Mouse (Mus musculus): Measurements from ENCODE around the gene Capza2. TPM values are rescaled to one million over a fixed set of nuclear protein-coding genes. Genes with fewer than 3 reads are reported as not detected.

Capza2 gene
- polyA plus RNA-seq (2015; fragmentation: Nextera tagmentation; extraction: Ambion mirVana): 246 and 256 TPM in 2 replicates

DNA sequence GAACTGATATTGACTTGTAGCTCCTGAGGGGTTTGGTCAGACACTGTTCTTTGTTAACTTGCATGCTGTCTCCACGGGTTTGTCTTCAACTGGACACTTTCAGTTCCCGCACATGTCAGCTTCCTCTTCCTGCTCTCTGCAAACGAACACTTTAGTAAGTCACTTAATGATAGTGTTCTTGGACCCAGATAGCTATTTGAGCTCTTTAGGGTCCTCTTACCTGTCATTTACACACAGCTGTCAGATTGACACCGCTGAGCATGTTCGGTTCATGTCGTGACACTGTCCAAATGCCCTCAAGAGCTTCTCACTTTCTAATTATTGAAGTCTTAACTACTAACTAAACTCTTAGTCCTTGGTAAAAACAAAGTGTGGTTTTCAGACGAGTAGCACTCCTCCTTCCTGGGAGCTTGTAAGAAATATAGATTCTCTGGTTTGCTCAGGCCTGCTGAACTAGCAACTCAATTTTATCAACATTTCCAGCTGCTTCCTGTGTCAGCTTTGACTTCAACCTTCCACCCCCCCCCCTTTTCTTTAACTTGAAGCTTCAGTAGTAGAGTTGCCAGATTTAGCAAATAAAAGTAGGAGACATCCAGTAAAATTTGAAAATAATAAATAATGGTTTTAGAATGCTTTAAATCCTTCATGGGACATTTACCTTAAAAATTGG lies at the start of gene Capza2:
Gene Capza2, plus strand, starts transcription at position 620 of the 670 bp plus-strand sequence.
- Histone ChIP-seq H3K36me3 (no peaks in the 10 kb centered on the region), H3K9ac (peak within 1 kb of the TSS; percentile 92), H3K27me3 (no peaks in the 10 kb centered on the region), H3K9me3 (no peaks in the 10 kb centered on the region), H3K4me1 (replicated peaks) (peaks cover 16% of the 10 kb centered on the region), H3K27ac (peak within 1 kb of the TSS; percentile 97), H3K4me3 (peak within 1 kb of the TSS; percentile 84), H3K4me2 (peak within 1 kb of the TSS; percentile 72)
- no peak for ATAC-seq (ENCODE audit: low FRiP score)
- WGBS: 82% methylated on average over 7 of the region's 7 CpGs

DNA sequence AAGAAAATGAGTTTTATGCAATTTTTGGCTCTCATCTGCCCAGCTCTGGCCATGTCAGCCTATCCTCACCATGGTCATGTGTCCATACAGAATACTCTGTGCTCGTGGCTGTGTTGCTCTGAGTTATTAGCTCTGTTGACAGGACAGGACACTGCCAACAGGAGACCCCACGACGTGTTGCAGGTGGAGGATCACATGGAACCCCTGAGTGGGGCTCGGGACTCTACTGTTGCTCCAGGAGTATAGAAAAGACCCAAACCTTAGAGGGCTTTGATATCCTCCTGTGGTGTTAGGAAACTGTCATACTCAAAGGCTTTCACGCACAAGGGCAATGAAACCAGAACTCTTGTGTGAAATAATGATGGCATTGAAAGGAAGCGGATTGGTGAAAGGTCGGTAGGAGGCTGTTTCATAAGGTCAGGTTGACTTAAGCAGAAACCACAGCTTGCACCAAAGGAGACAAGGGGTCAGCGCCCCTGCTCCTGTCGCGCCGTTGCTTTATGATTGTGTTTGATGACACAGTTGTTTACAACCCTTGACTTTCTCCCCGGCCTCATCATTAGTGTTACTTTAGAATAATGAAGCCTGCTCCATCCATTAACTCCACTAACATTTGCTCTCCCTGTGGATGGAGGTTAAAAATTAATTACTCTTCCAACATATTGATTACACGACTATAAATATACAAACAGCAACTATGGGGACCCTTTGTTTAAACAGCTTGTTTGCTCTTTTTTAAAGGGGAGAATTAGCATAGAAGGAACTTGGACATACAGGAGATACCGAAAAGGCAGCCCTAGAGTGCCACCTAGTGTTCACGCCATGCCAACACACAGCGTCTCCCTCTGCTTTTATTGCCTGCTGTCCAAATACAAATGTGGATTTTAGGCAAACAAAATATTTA lies 46.7 kb upstream of the Capza2 start:
- Histone ChIP-seq H3K27ac (no peak overlapping the region), H3K4me2 (peak overlapping the region; percentile 43), H3K4me1 (replicated peaks) (peaks cover 3% of the 10 kb centered on the region; the same call in 1 of the 2 replicates), H3K9ac (0 out of 2 replicates have a peak overlapping the region, but pooled peaks have one; percentile 35), H3K9me3 (peaks cover 7% of the 10 kb centered on the region; the same call in 1 of the 2 replicates), H3K27me3 (no peaks in the 10 kb centered on the region), H3K4me3 (no peak overlapping the region), H3K36me3 (no peaks in the 10 kb centered on the region)
- ATAC-seq (ENCODE audit: low FRiP score): peak; percentile 87
- 29% methylated on average over 16 of the region's 16 CpGs for WGBS

DNA sequence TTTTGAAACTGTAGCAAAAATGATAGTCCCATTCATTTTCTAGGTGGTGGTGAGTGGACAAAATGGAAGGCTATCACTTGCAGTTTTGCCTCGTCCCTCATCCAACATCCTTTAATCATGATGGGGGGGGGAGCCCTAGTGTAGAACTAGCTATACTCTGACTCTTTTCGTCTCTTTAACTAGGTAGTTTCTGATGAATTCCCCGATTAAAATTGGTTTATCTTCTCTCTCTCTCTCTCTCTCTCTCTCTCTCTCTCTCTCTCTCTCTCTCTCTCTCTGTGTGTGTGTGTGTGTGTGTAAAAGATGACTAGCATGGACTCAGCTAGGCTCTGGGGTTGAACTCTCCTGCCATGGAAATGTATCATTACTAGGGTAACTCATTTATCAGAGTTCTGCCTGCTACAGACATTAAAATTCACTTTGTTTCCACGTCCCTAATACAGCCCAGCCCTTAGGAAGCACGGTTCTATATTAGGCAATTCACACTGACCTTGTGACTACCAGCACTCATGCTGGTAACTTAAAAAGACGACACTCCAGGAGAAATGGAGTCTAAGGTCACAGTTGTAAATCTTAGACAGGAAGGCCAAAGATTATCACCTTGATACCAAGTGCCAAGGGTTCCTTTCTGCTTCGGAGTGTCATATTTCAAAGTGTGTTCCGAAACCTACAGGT lies 45.9 kb upstream of the Capza2 start:
- Histone ChIP-seq H3K27ac (no peak overlapping the region), H3K4me3 (no peak overlapping the region), H3K36me3 (no peaks in the 10 kb centered on the region), H3K4me1 (replicated peaks) (peaks cover 3% of the 10 kb centered on the region; the same call in 1 of the 2 replicates), H3K4me2 (no peak overlapping the region), H3K9ac (no peak overlapping the region), H3K9me3 (peaks cover 7% of the 10 kb centered on the region; the same call in 1 of the 2 replicates), H3K27me3 (no peaks in the 10 kb centered on the region)
- ATAC-seq (ENCODE audit: low FRiP score): no peak
- 55% methylated on average over 8 of the region's 8 CpGs for WGBS

DNA sequence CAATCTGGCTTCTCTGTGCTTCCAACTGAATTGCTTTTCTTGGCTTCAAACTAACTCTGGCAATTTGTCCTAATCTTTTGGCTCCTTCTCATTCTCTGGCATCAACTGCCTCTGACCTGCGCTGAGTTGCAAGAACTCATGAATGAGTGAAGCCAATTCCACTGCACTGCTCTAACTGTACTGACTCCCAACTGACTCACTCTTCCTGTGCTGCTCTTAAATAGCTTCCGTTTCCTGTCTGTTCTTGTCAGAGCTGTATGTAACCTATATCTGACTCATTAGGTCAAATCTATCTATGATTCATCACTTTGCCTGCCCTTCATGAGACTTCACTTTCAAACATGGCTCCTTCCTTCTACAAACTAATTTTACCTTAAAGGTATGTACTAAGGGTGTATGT lies 42.1 kb upstream of the Capza2 start:
- Histone ChIP-seq H3K9me3 (peaks cover 7% of the 10 kb centered on the region; the same call in 1 of the 2 replicates), H3K27ac (no peak overlapping the region), H3K36me3 (no peaks in the 10 kb centered on the region), H3K4me2 (no peak overlapping the region), H3K9ac (no peak overlapping the region), H3K27me3 (no peaks in the 10 kb centered on the region), H3K4me3 (no peak overlapping the region), H3K4me1 (replicated peaks) (peaks cover 3% of the 10 kb centered on the region; the same call in 1 of the 2 replicates)
- 94% methylated on average over 2 of the region's 2 CpGs for WGBS
- ATAC-seq (ENCODE audit: low FRiP score): no peak

DNA sequence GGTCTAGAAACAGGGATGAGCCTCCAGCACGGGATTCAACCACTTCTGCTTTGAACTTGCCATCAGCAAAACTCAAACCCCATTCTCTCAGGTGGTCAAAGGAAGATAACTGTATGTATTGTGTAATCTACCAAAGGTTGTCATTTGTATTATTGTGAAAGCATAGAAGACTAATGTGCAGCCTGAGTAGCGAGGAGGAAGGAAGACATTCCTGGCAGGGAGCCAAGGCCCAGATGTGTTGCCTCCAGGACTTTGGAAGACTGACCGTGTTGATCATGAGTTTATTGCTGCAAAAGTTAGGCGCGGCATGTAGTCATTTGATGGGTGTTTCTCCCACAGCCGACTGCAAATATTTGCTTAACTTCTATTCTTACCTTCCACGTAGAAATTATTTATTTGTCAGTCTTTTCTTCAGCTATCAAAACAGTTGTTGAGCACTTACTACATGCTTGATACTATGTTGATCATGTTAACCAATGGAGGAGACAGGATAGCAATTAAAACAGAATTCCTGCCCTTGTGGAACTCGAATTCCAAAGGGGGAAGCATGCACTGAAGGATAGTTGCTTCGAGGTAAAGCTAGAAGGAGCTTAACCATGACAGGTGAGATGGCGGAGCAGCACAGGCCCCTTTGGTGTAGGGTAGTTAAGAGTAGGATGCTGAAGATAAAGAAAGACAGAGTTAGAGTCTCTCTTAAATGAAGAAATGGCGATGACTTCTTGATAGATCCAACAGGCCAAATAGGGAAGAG lies 40.1 kb upstream of the Capza2 start:
- Histone ChIP-seq H3K9me3 (peaks cover 7% of the 10 kb centered on the region; the same call in 1 of the 2 replicates), H3K27ac (no peak overlapping the region), H3K4me3 (no peak overlapping the region), H3K27me3 (no peaks in the 10 kb centered on the region), H3K36me3 (no peaks in the 10 kb centered on the region), H3K4me1 (replicated peaks) (no peaks in the 10 kb centered on the region), H3K4me2 (no peak overlapping the region), H3K9ac (no peak overlapping the region)
- 88% methylated on average over 11 of the region's 11 CpGs for WGBS
- no peak for ATAC-seq (ENCODE audit: low FRiP score)

DNA sequence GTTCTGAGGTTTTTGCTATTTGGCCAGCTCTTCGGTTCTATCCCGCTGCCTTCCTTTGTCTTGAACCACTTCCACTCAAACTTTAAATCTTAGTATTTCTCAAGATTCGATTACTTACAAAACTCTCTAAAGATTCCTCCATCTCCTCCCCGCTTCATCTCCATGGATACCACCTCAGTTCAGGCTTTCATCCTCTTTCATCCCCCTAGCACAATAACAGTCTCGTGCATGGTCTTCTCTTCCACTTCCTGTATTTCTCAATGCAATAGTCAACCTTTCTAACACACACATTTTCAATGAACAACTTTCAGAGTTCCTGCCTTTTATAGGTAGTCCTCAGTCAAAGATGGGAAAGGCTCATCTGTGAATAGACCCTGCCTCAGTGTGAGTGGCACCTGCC lies 36.7 kb upstream of the Capza2 start:
- no peak for ATAC-seq (ENCODE audit: low FRiP score)

DNA sequence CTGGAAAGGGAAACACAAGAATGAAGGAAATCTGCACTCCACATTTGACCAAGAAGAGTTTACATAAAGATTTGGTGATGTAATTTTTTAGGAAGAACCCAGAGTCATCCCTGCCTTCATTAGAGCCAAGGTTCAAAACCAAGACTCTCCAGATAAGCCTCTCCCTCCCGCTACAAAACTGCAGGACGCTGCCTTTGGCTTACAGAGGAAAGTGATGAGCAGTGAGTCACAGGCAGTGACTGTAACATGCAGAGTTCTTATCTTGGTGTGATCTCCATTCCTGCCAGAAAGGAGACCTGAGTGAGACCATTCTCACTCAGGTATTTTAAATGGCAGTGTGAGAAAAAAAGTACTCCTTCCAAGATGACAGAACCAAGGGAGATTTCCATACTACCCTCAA lies 34.5 kb upstream of the Capza2 start:
- H3K4me1 ChIP-seq (replicated peaks): no peaks in the 10 kb centered on the region
- H3K27ac ChIP-seq: no peak overlapping the region
- no peaks in the 10 kb centered on the region for H3K36me3 ChIP-seq
- no peak overlapping the region for H3K9ac ChIP-seq
- ATAC-seq (ENCODE audit: low FRiP score): no peak
- H3K4me2 ChIP-seq: no peak overlapping the region
- 77% methylated on average over 2 of the region's 2 CpGs for WGBS
- no peak overlapping the region for H3K4me3 ChIP-seq
- no peaks in the 10 kb centered on the region for H3K9me3 ChIP-seq
- no peaks in the 10 kb centered on the region for H3K27me3 ChIP-seq

More for the DNA sequence above, 36.7 kb upstream of the Capza2 start:
- Histone ChIP-seq H3K9ac (no peak overlapping the region), H3K9me3 (no peaks in the 10 kb centered on the region), H3K36me3 (no peaks in the 10 kb centered on the region), H3K4me2 (no peak overlapping the region), H3K27ac (no peak overlapping the region), H3K4me3 (no peak overlapping the region), H3K27me3 (no peaks in the 10 kb centered on the region), H3K4me1 (replicated peaks) (no peaks in the 10 kb centered on the region)
- 70% methylated on average over 5 of the region's 5 CpGs for WGBS

DNA sequence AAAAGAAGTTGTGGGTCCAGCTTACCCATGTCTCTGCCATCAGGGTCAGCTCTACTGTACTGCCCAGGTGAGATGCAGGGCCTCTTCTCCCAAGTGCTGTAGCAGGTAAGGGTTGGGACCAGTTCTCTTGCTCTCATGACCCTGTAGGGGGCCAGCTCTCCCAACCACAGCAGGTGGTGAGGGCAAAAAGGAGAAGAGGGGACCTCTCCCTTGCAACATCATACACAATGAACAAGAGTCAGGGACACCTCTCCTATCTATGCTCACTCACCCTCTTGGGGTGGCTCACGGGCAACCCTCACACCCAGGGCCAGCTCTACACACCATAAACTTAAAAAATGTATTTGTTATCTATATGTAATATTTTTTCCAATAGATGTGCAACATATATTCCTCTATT lies 29.1 kb upstream of the Capza2 start:
- ATAC-seq (ENCODE audit: low FRiP score): no peak
- no peaks in the 10 kb centered on the region for H3K27me3 ChIP-seq
- no peaks in the 10 kb centered on the region for H3K36me3 ChIP-seq
- H3K27ac ChIP-seq: no peak overlapping the region
- H3K4me2 ChIP-seq: no peak overlapping the region
- H3K4me3 ChIP-seq: no peak overlapping the region
- 92% methylated on average over 1 of the region's 1 CpGs for WGBS
- H3K4me1 ChIP-seq (replicated peaks): no peaks in the 10 kb centered on the region
- H3K9ac ChIP-seq: no peak overlapping the region
- 0 out of 2 replicates have a peak, but pooled peaks cover 2% of the 10 kb centered on the region for H3K9me3 ChIP-seq

DNA sequence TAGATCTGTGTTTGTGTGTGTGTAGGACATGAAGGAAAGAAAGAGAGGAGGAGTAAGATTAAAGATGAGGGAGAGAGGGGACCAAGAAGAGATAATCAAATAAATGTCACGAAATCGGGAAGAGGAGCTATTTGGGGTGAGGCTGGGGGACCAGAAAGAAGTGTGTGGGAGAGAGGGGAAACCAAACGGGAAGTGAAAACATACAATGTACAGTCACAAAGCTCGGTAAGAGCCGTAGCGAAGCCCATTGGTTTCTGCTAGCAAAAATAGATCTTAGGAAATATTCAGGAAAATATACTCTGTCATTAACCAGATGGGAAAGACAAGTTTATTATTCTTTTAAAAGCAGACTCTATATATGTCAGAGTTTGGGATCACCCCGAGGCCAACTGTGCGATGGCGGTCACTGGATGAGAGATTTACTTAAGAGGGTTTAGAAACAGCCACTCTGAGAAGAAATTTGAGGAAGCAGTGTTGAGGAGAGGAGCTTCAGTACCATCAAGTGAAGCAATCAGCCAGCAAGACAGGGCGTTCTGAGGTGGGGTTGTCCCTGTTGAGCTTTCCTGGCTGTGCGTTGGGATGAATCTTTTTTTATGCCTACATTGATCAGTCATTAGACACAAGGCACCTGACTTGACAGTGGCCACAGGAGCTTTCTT lies 24.6 kb upstream of the Capza2 start:
- H3K4me2 ChIP-seq: no peak overlapping the region
- ATAC-seq (ENCODE audit: low FRiP score): no peak
- H3K9ac ChIP-seq: no peak overlapping the region
- H3K27me3 ChIP-seq: no peaks in the 10 kb centered on the region
- H3K27ac ChIP-seq: no peak overlapping the region
- H3K36me3 ChIP-seq: no peaks in the 10 kb centered on the region
- no peak overlapping the region for H3K4me3 ChIP-seq
- WGBS: 93% methylated on average over 11 of the region's 11 CpGs
- 0 out of 2 replicates have a peak, but pooled peaks cover 2% of the 10 kb centered on the region for H3K9me3 ChIP-seq
- no peaks in the 10 kb centered on the region for H3K4me1 ChIP-seq (replicated peaks)

DNA sequence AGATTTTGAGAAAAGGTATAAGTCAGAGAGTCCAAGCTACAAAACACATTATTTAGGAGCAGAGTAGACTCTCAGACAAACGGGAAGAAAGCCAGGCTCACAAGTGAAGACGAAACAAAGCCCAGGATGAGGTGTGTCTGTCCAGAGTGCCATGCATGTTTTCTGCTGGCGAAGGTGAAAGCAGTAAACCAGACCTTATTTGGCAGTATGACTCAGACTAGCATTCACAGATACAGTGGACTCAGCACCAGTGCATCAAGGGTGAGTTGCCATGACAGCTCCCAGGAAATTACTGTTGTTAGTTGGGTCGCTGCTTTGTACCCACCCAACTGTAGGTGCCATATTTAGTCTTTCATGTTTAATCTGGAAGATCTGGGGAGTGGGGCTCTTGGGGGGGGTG lies 23.4 kb upstream of the Capza2 start:
- Histone ChIP-seq H3K27me3 (no peaks in the 10 kb centered on the region), H3K27ac (no peak overlapping the region), H3K4me1 (replicated peaks) (no peaks in the 10 kb centered on the region), H3K4me2 (no peak overlapping the region), H3K9me3 (0 out of 2 replicates have a peak, but pooled peaks cover 2% of the 10 kb centered on the region), H3K36me3 (no peaks in the 10 kb centered on the region), H3K9ac (no peak overlapping the region), H3K4me3 (no peak overlapping the region)
- WGBS: 88% methylated on average over 4 of the region's 4 CpGs
- ATAC-seq (ENCODE audit: low FRiP score): no peak

DNA sequence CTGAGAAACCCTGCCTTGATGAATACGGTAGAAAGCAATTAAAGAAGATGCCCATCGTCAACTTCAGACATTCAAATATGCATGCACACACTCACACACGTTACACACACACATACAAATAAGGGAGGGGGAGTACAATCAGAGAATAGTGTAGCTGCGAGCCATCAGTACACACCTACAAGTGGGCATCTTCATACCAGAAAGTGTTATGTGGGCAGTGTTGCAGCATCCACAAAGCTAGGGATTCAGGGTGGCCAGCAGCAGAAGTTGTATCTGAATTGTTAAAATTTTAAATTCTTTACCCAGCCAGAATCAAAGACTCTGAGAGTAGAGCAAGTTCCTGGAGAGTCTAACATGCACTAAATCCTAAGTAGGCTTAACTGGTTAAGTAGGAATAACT lies 15.2 kb upstream of the Capza2 start:
- no peak overlapping the region for H3K4me3 ChIP-seq
- H3K36me3 ChIP-seq: no peaks in the 10 kb centered on the region
- H3K4me2 ChIP-seq: no peak overlapping the region
- no peak overlapping the region for H3K27ac ChIP-seq
- WGBS: 88% methylated on average over 4 of the region's 4 CpGs
- no peak for ATAC-seq (ENCODE audit: low FRiP score)
- H3K9ac ChIP-seq: no peak overlapping the region
- no peaks in the 10 kb centered on the region for H3K9me3 ChIP-seq
- no peaks in the 10 kb centered on the region for H3K4me1 ChIP-seq (replicated peaks)
- H3K27me3 ChIP-seq: no peaks in the 10 kb centered on the region
